Mouse (Mus musculus): ENCODE results near the gene Cacna1c.

- TF ChIP-seq EP300 (IDR thresholded peaks at IDR 0.05; ENCODE audit: low read depth) (no peak), CTCF (IDR thresholded peaks at IDR 0.05; ENCODE audit: low read depth) (no peak)
Measured at GRCm38 (mm10) chr6:118644866-118645265, 551.4 kb downstream of the Cacna1c start.

All from liver, postnatal 0 days (tissue).